Mouse (Mus musculus): ENCODE data around the gene Kcnmb2.

Kcnmb2 gene

GRCm38 (mm10) chr3:31902504-31903330 is at the start of gene Kcnmb2:
TSS of gene Kcnmb2 (plus strand) at chr3:31902507.
- no peak for DNase-seq

- no peak for DNase-seq
These were observed 38.8 kb upstream of the Kcnmb2 start for GRCm38 (mm10) chr3:31863522-31863921.

- no peak for DNase-seq
These were observed 38.2 kb upstream of the Kcnmb2 start for GRCm38 (mm10) chr3:31864070-31864469.

- DNase-seq, result no peak
These were observed 30.8 kb upstream of the Kcnmb2 start for GRCm38 (mm10) chr3:31871461-31871860.

GRCm38 (mm10) chr3:31882621-31883131 is 19.6 kb upstream of the Kcnmb2 start:
- DNase-seq, result no peak

GRCm38 (mm10) chr3:31892653-31893052 is 9.7 kb upstream of the Kcnmb2 start:
- no peak for DNase-seq

- DNase-seq, result no peak
These were observed 1.2 kb downstream of the Kcnmb2 start for GRCm38 (mm10) chr3:31903506-31903905.

GRCm38 (mm10) chr3:31904156-31904555 is 1.8 kb downstream of the Kcnmb2 start:
- no peak for DNase-seq

GRCm38 (mm10) chr3:31911168-31911567 is 8.9 kb downstream of the Kcnmb2 start:
- DNase-seq, result no peak

GRCm38 (mm10) chr3:31911690-31912089 is 9.4 kb downstream of the Kcnmb2 start:
- DNase-seq, result no peak

GRCm38 (mm10) chr3:31928544-31928943 is 26.2 kb downstream of the Kcnmb2 start:
- no peak for DNase-seq

- no peak for DNase-seq
These were observed 32.4 kb downstream of the Kcnmb2 start for GRCm38 (mm10) chr3:31934704-31935103.

GRCm38 (mm10) chr3:31941478-31941877 is 39.2 kb downstream of the Kcnmb2 start:
- no peak for DNase-seq

- no peak for DNase-seq
These were observed 51.9 kb downstream of the Kcnmb2 start for GRCm38 (mm10) chr3:31954213-31954612.

GRCm38 (mm10) chr3:31955004-31955403 is 52.7 kb downstream of the Kcnmb2 start:
- DNase-seq, result no peak

- no peak for DNase-seq
These were observed 57.5 kb downstream of the Kcnmb2 start for GRCm38 (mm10) chr3:31959821-31960220.

GRCm38 (mm10) chr3:31961175-31961574 is 58.9 kb downstream of the Kcnmb2 start:
- DNase-seq, result no peak

- no peak for DNase-seq
These were observed 60.8 kb downstream of the Kcnmb2 start for GRCm38 (mm10) chr3:31963076-31963475.

- DNase-seq, result no peak
These were observed 77.4 kb downstream of the Kcnmb2 start for GRCm38 (mm10) chr3:31979661-31980060.

GRCm38 (mm10) chr3:31982444-31982843 is 80.1 kb downstream of the Kcnmb2 start:
- DNase-seq, result no peak

GRCm38 (mm10) chr3:31985103-31985502 is 82.8 kb downstream of the Kcnmb2 start:
- no peak for DNase-seq

- DNase-seq, result no peak
These were observed 89.3 kb downstream of the Kcnmb2 start for GRCm38 (mm10) chr3:31991526-31992045.

GRCm38 (mm10) chr3:32011566-32011965 is 109.3 kb downstream of the Kcnmb2 start:
- DNase-seq, result no peak

- no peak for DNase-seq
These were observed 110.1 kb downstream of the Kcnmb2 start for GRCm38 (mm10) chr3:32012205-32012931.
